Mouse (Mus musculus): ENCODE data around the gene Smap1.
A peak's percentile ranks its signal among the peaks of the same experiment; 100 is the strongest.

The Smap1 gene

DNA sequence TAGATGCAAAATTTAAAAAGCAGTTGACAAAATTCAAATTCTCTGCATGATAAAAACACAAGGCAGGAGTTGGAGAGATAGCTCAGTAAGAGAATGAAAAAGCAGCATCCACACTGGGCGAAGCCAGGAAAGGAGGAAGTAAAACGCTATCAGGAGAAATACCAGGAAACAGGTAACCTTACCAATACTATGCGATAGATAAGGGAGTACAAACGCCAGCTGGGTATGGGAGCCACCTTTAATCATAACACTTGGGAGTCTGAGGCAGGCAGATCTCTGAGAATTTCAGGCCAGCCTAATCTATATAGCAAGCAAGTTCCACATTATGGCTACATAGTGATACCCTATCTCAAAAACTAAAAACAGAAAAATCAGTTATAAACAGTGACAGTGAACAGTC lies 85.5 kb downstream of the Smap1 start:
- DNase-seq (ENCODE audit: low read depth, low spot score), result no peak

DNA sequence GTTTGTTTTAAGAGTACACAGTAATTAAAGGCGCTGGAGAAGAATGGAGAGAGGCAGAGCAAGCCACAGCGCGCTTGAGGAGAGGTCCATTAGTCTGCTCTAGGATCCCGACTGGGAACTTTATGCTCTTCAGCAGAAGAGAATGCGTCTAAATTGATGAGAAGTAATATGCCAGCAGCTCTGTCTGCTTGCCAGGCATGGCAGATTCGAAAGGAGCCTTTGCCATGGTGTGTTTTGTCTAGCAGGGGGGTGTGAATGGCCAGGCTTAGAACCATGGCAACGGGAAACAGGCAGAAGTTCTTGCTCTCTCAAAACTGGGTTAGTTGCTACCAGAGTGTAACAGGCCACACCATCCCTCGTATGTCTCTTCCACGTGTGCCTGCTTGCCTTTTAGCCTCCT lies 87.3 kb downstream of the Smap1 start:
- DNase-seq (ENCODE audit: low read depth, low spot score), result no peak

DNA sequence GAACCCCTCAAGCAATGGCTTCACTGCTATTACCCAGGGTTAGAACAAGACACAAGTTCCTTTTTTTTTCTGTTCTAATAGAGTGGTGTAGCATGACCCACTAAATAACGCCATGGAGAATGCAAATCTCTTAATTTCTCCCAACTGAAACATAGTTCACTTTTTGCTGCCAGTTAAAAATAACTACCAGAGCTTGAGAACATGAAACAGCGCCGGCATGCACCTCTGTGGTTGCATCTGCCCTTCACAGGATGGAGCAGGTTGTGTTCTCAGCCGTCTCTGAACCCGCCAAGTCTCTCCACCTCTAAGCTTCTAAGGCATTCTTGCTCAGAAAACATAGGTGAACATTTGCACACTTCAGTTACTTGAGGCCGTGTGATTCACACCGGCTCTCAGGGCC lies 87.9 kb downstream of the Smap1 start:
- DNase-seq (ENCODE audit: low read depth, low spot score), result peak; percentile 55

DNA sequence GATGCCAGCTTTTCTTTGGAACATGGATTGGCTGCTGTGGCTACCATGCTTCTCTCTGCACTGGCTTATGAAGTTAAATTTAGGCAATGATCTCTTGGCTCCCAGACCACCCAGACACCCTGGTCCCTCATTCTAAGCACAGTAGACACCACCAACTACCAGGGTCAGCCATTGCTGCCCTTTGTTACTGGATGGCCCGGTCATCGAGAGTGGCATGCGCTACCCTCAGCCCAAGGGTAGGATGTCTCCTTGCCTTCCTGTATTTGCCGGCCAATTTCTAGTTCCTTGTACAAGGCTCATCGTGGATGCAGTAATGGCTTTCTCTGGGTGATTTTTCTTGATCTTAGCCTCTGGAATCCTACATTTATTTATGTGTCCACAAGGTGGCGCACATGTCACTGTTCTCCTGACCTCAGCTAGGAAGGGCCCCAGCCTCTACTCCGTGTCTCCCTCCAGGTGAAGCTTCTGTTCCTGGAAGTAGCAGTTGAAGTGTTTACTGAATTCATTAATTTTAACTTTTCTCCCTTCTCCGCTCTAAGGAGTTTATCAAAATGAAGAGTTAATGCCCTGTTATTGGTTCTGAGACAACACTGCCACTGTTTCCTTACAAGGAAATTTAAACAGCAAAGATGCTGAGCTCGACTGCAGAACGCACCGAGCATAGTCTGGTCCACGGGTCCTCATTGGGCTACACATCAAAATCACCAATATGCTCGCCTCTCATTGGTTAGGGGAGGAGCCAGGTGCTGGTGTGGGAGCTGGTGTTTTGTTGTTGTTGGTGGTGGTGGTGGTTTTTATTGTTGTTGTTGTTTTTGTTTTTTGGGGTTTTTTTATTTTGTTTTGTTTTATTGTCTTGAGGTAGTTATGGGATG lies 95.0 kb downstream of the Smap1 start:
- peak; percentile 86 for DNase-seq (ENCODE audit: low read depth, low spot score)

DNA sequence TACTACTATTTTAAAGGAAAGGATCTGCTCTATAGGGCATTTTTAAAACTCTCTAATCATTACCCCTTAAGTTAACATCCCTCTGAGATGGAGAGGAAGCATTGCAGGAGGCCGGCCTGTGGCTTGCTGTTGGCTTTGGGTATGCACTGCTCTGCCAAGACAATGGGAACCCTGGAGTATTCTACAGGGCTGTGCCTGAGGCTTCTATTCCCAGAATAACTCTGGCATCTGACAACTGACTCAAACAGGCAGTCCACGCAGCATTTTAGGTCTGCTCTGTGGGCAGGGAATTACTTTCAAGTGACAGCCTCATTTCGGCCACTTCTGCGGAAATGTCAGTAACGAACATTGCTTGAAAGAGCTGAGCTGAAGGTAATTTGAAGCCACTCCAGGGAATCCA lies 100.5 kb downstream of the Smap1 start:
- no peak for DNase-seq (ENCODE audit: low read depth, low spot score)

DNA sequence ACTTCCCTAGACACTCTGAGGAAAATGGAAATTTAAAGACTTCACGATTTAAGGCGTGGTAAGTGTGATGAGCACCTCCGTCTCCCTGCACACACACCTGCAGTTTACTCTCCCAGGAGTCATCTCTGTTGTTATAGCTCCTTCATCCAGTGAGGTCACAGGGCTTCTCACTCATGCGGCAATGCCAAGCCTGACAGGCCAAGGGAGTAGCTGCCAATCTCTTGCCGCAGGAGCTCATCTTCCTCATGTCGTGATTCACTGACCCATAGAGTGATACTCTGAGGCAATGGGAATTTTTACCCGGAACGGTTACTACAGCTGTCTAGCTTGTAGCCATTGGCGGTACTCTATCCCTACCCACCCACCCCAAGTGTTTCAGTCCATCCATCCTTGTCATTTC lies 123.8 kb downstream of the Smap1 start:
- DNase-seq (ENCODE audit: low read depth, low spot score), result no peak
